Mouse (Mus musculus) neural tube, embryonic 15.5 days (tissue): ENCODE measurements around the gene Coro1c. TPM values are rescaled to one million over a fixed set of nuclear protein-coding genes. Genes with fewer than 3 reads are reported as not detected.

Experiments
- ATAC-seq: fragments of 200-750 bp; cut with Nextera tagmentation; 2 replicates; pipeline ENCODE4 v1.8.0; 2017; ENCODE audit warnings: mild to moderate bottlenecking, moderate TSS enrichment, moderate library complexity; ENCODE audit not compliant: low FRiP score
- H3K27ac ChIP-seq: fragments of 300-500 bp; sonication (generic); replicated peaks from 2 replicates; pipeline ENCODE4 v1.5.1; 2015; ENCODE audit warnings: mild to moderate bottlenecking, inconsistent platforms
- H3K27me3 ChIP-seq: fragments of 300-500 bp; sonication (generic); replicated peaks from 2 replicates; pipeline ENCODE4 v1.6.1; 2015; ENCODE audit warnings: inconsistent platforms
- H3K36me3 ChIP-seq: fragments of 300-500 bp; sonication (generic); 2 replicates; pipeline ENCODE4 v1.6.1; 2015; ENCODE audit warnings: inconsistent platforms
- H3K4me1 ChIP-seq: fragments of 300-500 bp; sonication (generic); 2 replicates; pipeline ENCODE4 v1.6.1; 2015; ENCODE audit warnings: inconsistent platforms
- H3K4me2 ChIP-seq: fragments of 300-500 bp; sonication (generic); 2 replicates; pipeline ENCODE4 v1.6.1; 2015; ENCODE audit warnings: inconsistent platforms, mild to moderate bottlenecking, moderate library complexity
- H3K4me3 ChIP-seq: fragments of 300-500 bp; sonication (generic); replicated peaks from 2 replicates; pipeline ENCODE4 v1.5.1; 2015; ENCODE audit warnings: mild to moderate bottlenecking, inconsistent platforms
- H3K9ac ChIP-seq: fragments of 300-500 bp; sonication (generic); replicated peaks from 2 replicates; pipeline ENCODE4 v1.6.1; 2015; ENCODE audit warnings: mild to moderate bottlenecking, inconsistent platforms
- H3K9me3 ChIP-seq: fragments of 300-500 bp; sonication (generic); replicated peaks from 2 replicates; pipeline ENCODE4 v1.6.1; 2016; ENCODE audit warnings: inconsistent platforms
- WGBS: fragments of 180-500 bp; shearing (Covaris S2); methylation state at CpG from one replicate; pipeline ENCODE4 v1.1.7; 2015; ENCODE audit warnings: mixed read lengths; 5-methylcytosine and 5-hydroxymethylcytosine counted together
- polyA plus RNA-seq: library from polyadenylated mRNA; unstranded; fragments of >200 nt; fragmentation: Nextera tagmentation; extraction: Ambion mirVana; gene quantifications from 2 replicates; pipeline ENCODE4 v1.2.1, GENCODE M21; 2015

The Coro1c gene
- polyA plus RNA-seq, 1 experiment from 2014 or later: 160 TPM

- no peak overlapping the region for H3K4me3 ChIP-seq
- WGBS: 71% methylated on average over 16 of the region's 16 CpGs
- no peak overlapping the region for H3K9ac ChIP-seq
- no peak overlapping the region for H3K4me2 ChIP-seq
- no peaks in the 10 kb centered on the region for H3K27me3 ChIP-seq
- ATAC-seq: no peak
- no peak overlapping the region for H3K27ac ChIP-seq
- no peaks in the 10 kb centered on the region for H3K36me3 ChIP-seq
- H3K9me3 ChIP-seq: no peaks in the 10 kb centered on the region
- H3K4me1 ChIP-seq: 0 out of 2 replicates have a peak, but pooled peaks cover 5% of the 10 kb centered on the region
Measured at GRCm38 (mm10) chr5:113833316-113833947, 75.1 kb downstream of the Coro1c start.

GRCm38 (mm10) chr5:113832490-113832901, 76.1 kb downstream of the Coro1c start, which contains the start of gene Selplg:
Gene Selplg (minus strand): TSS chr5:113832644.
- ATAC-seq: no peak
- no peak within 1 kb of the TSS for H3K4me3 ChIP-seq
- H3K36me3 ChIP-seq: no peaks in the 10 kb centered on the region
- no peak within 1 kb of the TSS for H3K4me2 ChIP-seq
- 0 out of 2 replicates have a peak, but pooled peaks cover 5% of the 10 kb centered on the region for H3K4me1 ChIP-seq
- H3K9ac ChIP-seq: no peak within 1 kb of the TSS
- H3K27ac ChIP-seq: no peak within 1 kb of the TSS
- no peaks in the 10 kb centered on the region for H3K27me3 ChIP-seq
- WGBS: 27% methylated on average over 8 of the region's 8 CpGs
- no peaks in the 10 kb centered on the region for H3K9me3 ChIP-seq

- Histone ChIP-seq H3K27me3 (no peaks in the 10 kb centered on the region), H3K36me3 (no peaks in the 10 kb centered on the region), H3K9me3 (no peaks in the 10 kb centered on the region), H3K4me2 (no peak overlapping the region), H3K27ac (no peak overlapping the region), H3K4me1 (0 out of 2 replicates have a peak, but pooled peaks cover 5% of the 10 kb centered on the region), H3K4me3 (no peak overlapping the region), H3K9ac (no peak overlapping the region)
- WGBS: 71% methylated on average over 3 of the region's 3 CpGs
- no peak for ATAC-seq
Measured at GRCm38 (mm10) chr5:113831741-113832140, 76.8 kb downstream of the Coro1c start.

- H3K27me3 ChIP-seq: no peaks in the 10 kb centered on the region
- no peak overlapping the region for H3K9ac ChIP-seq
- H3K27ac ChIP-seq: no peak overlapping the region
- no peaks in the 10 kb centered on the region for H3K9me3 ChIP-seq
- ATAC-seq: no peak
- H3K4me1 ChIP-seq: 0 out of 2 replicates have a peak, but pooled peaks cover 5% of the 10 kb centered on the region
- no peak overlapping the region for H3K4me3 ChIP-seq
- 92% methylated on average over 5 of the region's 5 CpGs for WGBS
- H3K36me3 ChIP-seq: no peaks in the 10 kb centered on the region
- no peak overlapping the region for H3K4me2 ChIP-seq
Measured at GRCm38 (mm10) chr5:113830796-113831195, 77.8 kb downstream of the Coro1c start.

DNA sequence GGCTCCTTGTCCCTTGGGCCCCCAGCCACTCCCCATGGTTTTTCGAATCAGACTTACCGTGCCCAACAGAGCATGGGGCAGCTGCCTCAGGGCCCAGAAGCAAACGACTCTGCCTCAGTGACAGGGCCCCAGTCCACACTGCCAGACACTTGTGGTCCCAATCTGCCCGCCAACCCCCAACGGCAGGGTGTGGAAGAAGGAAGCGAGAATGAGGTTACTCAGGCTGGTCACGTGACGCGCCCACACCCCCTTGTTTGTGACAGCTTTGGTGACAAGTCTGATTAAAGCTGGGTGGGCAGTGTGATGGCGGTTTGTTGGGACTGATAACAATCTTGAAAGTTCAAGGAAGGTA, 78.3 kb downstream of the Coro1c start:
- H3K27ac ChIP-seq: no peak overlapping the region
- no peaks in the 10 kb centered on the region for H3K9me3 ChIP-seq
- no peak for ATAC-seq
- H3K4me3 ChIP-seq: no peak overlapping the region
- H3K36me3 ChIP-seq: no peaks in the 10 kb centered on the region
- H3K9ac ChIP-seq: no peak overlapping the region
- 0 out of 2 replicates have a peak, but pooled peaks cover 5% of the 10 kb centered on the region for H3K4me1 ChIP-seq
- 68% methylated on average over 10 of the region's 10 CpGs for WGBS
- H3K27me3 ChIP-seq: no peaks in the 10 kb centered on the region
- H3K4me2 ChIP-seq: no peak overlapping the region

DNA sequence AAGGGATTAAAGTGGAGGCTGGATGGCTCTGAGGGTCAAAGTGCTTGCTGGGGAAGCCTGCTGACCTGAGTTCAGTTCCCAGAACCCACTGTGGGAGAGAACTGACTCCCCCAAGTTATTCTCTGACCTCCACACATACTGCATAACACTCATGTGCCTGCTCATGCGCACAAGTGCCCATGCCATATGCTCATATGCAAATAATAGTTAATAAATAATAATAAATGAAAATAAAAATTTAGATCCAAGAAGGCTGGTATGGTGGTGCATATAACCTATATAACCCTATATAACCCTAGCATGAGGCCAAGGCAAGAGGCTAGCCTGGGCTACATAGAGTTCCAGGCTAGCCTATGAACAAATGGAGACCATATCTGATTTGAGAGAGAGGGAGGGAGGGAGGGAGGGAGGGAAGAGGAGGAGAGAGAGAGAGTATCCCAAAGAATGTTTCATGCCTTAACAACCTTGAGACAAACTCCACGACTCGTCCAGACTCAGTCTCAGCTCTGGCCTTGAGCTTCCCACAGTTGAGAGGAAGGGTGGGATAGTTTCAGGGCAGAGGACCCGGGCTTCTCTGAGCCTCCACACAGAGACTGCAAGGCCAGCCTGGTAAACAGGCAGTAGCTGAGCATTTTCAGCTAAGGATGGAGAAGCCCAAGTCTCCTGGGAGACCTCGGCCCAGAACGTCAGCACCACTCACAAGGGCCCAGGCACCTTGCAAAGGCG, 78.8 kb downstream of the Coro1c start:
- no peak for ATAC-seq
- H3K36me3 ChIP-seq: no peaks in the 10 kb centered on the region
- H3K27ac ChIP-seq: no peak overlapping the region
- H3K4me2 ChIP-seq: no peak overlapping the region
- no peak overlapping the region for H3K4me3 ChIP-seq
- H3K4me1 ChIP-seq: 0 out of 2 replicates have a peak, but pooled peaks cover 5% of the 10 kb centered on the region
- H3K9ac ChIP-seq: no peak overlapping the region
- no peaks in the 10 kb centered on the region for H3K27me3 ChIP-seq
- WGBS: 83% methylated on average over 7 of the region's 7 CpGs
- no peaks in the 10 kb centered on the region for H3K9me3 ChIP-seq

DNA sequence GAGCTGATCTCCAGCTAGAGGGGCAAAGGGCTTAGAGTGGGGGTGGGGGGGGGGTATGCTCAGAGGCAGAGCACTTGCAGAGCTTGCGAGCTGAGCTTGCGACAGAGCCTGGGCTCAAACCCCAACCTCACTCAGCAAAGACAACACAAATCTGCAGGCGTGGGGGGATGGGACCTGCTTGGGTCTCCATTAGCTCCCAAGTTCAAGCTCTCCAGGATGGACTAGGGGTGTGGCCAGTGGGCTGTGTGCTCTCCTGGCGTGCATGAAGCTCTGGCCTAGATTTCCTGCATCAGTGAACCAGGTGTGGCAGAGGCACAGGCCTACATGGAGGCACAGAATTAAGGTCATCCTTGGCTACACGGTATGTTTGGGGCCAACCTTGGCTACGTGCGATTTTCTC, 80.1 kb downstream of the Coro1c start:
- H3K4me1 ChIP-seq: 0 out of 2 replicates have a peak, but pooled peaks cover 5% of the 10 kb centered on the region
- no peaks in the 10 kb centered on the region for H3K36me3 ChIP-seq
- WGBS: 60% methylated on average over 7 of the region's 7 CpGs
- H3K4me2 ChIP-seq: no peak overlapping the region
- no peak for ATAC-seq
- no peaks in the 10 kb centered on the region for H3K27me3 ChIP-seq
- H3K9me3 ChIP-seq: no peaks in the 10 kb centered on the region
- H3K9ac ChIP-seq: no peak overlapping the region
- H3K4me3 ChIP-seq: no peak overlapping the region
- H3K27ac ChIP-seq: no peak overlapping the region

- no peaks in the 10 kb centered on the region for H3K27me3 ChIP-seq
- no peak overlapping the region for H3K27ac ChIP-seq
- WGBS: 67% methylated on average over 4 of the region's 4 CpGs
- H3K36me3 ChIP-seq: no peaks in the 10 kb centered on the region
- no peak overlapping the region for H3K4me3 ChIP-seq
- no peak overlapping the region for H3K4me2 ChIP-seq
- H3K9ac ChIP-seq: no peak overlapping the region
- 0 out of 2 replicates have a peak, but pooled peaks cover 5% of the 10 kb centered on the region for H3K4me1 ChIP-seq
- H3K9me3 ChIP-seq: no peaks in the 10 kb centered on the region
- no peak for ATAC-seq
Measured at GRCm38 (mm10) chr5:113827991-113828411, 80.6 kb downstream of the Coro1c start.

- Histone ChIP-seq H3K9me3 (no peaks in the 10 kb centered on the region), H3K36me3 (no peaks in the 10 kb centered on the region), H3K27me3 (no peaks in the 10 kb centered on the region), H3K4me2 (no peak overlapping the region), H3K27ac (no peak overlapping the region), H3K4me3 (no peak overlapping the region), H3K4me1 (no peaks in the 10 kb centered on the region), H3K9ac (no peak overlapping the region)
- WGBS: 87% methylated on average over 4 of the region's 4 CpGs
- no peak for ATAC-seq
Measured at GRCm38 (mm10) chr5:113826619-113827018, 81.9 kb downstream of the Coro1c start.

GRCm38 (mm10) chr5:113825558-113825957, 83.0 kb downstream of the Coro1c start:
- WGBS: 83% methylated on average over 7 of the region's 7 CpGs
- Histone ChIP-seq H3K27me3 (no peaks in the 10 kb centered on the region), H3K9ac (no peak overlapping the region), H3K27ac (no peak overlapping the region), H3K4me3 (no peak overlapping the region), H3K36me3 (no peaks in the 10 kb centered on the region), H3K4me1 (no peaks in the 10 kb centered on the region), H3K9me3 (no peaks in the 10 kb centered on the region), H3K4me2 (no peak overlapping the region)
- no peak for ATAC-seq

GRCm38 (mm10) chr5:113824228-113824627, 84.3 kb downstream of the Coro1c start:
- 84% methylated on average over 4 of the region's 4 CpGs for WGBS
- Histone ChIP-seq H3K27me3 (no peaks in the 10 kb centered on the region), H3K27ac (no peak overlapping the region), H3K4me2 (no peak overlapping the region), H3K4me1 (no peaks in the 10 kb centered on the region), H3K36me3 (no peaks in the 10 kb centered on the region), H3K9me3 (no peaks in the 10 kb centered on the region), H3K9ac (no peak overlapping the region), H3K4me3 (no peak overlapping the region)
- no peak for ATAC-seq

DNA sequence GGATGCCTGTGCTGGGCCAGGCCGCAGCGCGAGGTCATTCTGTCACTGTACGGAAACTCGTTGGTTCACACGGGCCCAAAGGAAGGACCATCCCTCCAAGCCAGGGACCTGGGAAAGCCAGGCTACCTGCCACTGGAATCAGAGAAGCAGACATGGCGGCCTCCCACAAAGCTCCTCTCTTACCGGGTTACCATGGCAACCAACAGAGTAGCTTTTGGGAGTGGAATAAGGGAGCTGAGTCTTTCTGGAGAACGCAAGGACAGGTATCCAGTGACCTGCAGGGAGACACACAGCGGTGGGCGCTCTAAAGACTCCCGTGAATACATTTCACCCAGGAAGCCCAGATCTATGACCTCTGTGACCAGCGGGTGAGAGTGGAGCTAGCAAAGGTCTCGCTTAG, 90.0 kb downstream of the Coro1c start:
- no peak for ATAC-seq
- no peak overlapping the region for H3K27ac ChIP-seq
- no peaks in the 10 kb centered on the region for H3K36me3 ChIP-seq
- H3K9me3 ChIP-seq: no peaks in the 10 kb centered on the region
- H3K27me3 ChIP-seq: no peaks in the 10 kb centered on the region
- H3K4me3 ChIP-seq: no peak overlapping the region
- WGBS: 74% methylated on average over 14 of the region's 14 CpGs
- no peak overlapping the region for H3K9ac ChIP-seq
- H3K4me1 ChIP-seq: peaks cover 3% of the 10 kb centered on the region; the same call in 1 of the 2 replicates
- H3K4me2 ChIP-seq: no peak overlapping the region
